Mouse (Mus musculus): ENCODE measurements around the gene Stk24.

Gene Stk24

DNA sequence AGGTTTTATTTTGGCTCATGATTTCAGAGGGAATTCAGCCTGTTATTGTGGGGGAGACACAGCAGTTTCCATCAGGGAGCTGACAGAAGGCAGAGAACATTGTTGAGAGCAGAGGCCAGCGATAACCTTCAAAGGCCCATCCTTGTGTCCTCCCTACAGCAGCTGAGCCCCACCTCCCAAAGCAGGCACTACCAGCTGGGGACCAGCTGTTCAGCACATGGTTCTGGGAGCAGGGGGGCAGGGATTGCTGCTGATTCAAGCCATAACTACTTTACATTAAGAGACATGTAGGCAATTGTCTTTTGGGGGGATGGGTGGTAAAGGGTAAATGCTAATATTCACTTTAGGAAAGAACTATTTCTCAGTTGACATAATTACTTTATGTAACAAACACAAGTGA is 17.7 kb upstream of the Stk24 start:
- TF ChIP-seq NANOG (IDR thresholded peaks at IDR 0.05; ENCODE audit: borderline replicate concordance, low read length) (no peak), POU5F1 (IDR thresholded peaks at IDR 0.05; ENCODE audit: borderline replicate concordance, low read length) (no peak), CTCF (conservative IDR thresholded peaks at IDR 0.05; ENCODE audit: low read length) (no peak)
- H3K4me3 ChIP-seq (replicated peaks; ENCODE audit: low read length) = no peak overlapping the region
- no peaks in the 10 kb centered on the region for H3K36me3 ChIP-seq (ENCODE audit: insufficient read depth, low read length)
- no peaks in the 10 kb centered on the region for H3K9me3 ChIP-seq (ENCODE audit: low read length)
- H3K27me3 ChIP-seq (ENCODE audit: insufficient read depth, low read length) = no peaks in the 10 kb centered on the region; the same call in 1 of the 2 replicates
- H3K4me1 ChIP-seq (replicated peaks; ENCODE audit: low read depth, low read length) = peaks cover 3% of the 10 kb centered on the region; the same call in 1 of the 2 replicates

DNA sequence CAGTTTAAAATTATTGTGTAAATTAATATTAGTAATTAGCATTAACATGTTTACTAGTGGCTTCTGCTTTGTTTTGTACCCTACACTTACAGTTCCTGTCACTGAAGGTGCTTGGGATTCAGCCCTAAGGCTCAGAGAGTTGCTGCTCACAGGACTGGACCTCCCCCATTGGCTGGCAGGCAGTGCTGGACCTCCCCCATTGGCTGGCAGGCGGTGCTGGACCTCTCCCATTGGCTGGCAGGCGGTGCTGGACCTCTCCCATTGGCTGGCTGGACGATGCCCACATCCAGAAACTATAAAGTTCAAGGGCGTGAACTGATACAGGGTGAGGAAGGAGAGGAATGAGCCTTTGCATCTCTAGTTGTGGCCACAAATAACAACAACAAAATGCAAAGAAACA is 15.3 kb upstream of the Stk24 start:
- no peak for TF ChIP-seq POU5F1 (IDR thresholded peaks at IDR 0.05; ENCODE audit: borderline replicate concordance, low read length)
- TF ChIP-seq CTCF (conservative IDR thresholded peaks at IDR 0.05; ENCODE audit: low read length) = no peak
- no peak for TF ChIP-seq NANOG (IDR thresholded peaks at IDR 0.05; ENCODE audit: borderline replicate concordance, low read length)
- Histone ChIP-seq H3K27me3 (ENCODE audit: insufficient read depth, low read length) (no peaks in the 10 kb centered on the region), H3K4me3 (replicated peaks; ENCODE audit: low read length) (no peak overlapping the region), H3K36me3 (ENCODE audit: insufficient read depth, low read length) (no peaks in the 10 kb centered on the region), H3K4me1 (replicated peaks; ENCODE audit: low read depth, low read length) (no peaks in the 10 kb centered on the region), H3K9me3 (ENCODE audit: low read length) (peaks cover 18% of the 10 kb centered on the region)

DNA sequence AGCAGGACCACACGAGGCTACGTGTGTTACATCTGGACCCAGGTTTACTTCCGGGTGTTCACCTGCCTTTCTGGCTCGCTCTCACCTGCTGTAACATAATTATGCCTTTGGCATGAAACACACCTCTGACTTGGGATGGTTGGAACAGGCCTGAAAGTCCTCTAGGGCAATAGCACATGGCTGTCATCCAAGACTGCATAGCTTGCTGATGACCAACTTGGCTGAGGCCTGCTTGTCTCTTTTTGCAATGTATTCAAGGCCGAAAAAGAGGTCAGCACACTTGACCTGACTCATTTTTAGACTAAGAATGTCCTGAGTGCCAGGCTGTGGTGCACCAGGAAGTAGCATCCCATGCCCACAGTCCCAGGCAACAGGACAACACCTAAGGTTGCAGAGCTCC is 12.1 kb upstream of the Stk24 start:
- H3K27me3 ChIP-seq (ENCODE audit: insufficient read depth, low read length) = no peaks in the 10 kb centered on the region
- no peaks in the 10 kb centered on the region for H3K4me1 ChIP-seq (replicated peaks; ENCODE audit: low read depth, low read length)
- TF ChIP-seq NANOG (IDR thresholded peaks at IDR 0.05; ENCODE audit: borderline replicate concordance, low read length) = no peak
- no peak for TF ChIP-seq POU5F1 (IDR thresholded peaks at IDR 0.05; ENCODE audit: borderline replicate concordance, low read length)
- no peak for TF ChIP-seq CTCF (conservative IDR thresholded peaks at IDR 0.05; ENCODE audit: low read length)
- H3K4me3 ChIP-seq (replicated peaks; ENCODE audit: low read length) = no peak overlapping the region
- H3K9me3 ChIP-seq (ENCODE audit: low read length) = peaks cover 49% of the 10 kb centered on the region
- no peaks in the 10 kb centered on the region for H3K36me3 ChIP-seq (ENCODE audit: insufficient read depth, low read length)

DNA sequence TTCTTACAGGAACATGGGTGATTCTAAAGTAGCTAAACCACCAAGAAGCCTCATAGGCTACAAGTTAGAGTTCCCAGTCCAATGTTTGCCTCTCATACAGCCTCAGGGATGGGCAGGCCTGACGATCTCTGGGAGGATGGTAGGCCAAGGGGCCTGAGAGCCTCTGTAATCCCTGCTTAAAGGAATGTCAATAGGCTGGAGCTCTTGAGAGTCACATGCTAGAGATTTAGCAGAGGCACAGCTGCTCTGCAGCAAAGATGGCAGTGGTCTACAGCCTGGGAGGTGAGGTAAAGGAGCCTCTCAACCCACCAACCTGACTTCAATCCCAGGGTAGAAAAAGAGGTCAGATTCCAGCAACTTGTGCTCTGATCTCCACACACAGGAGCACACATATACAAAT is 7.9 kb upstream of the Stk24 start:
- Histone ChIP-seq H3K9me3 (ENCODE audit: low read length) (peaks cover 59% of the 10 kb centered on the region), H3K4me3 (replicated peaks; ENCODE audit: low read length) (no peak overlapping the region), H3K27me3 (ENCODE audit: insufficient read depth, low read length) (no peaks in the 10 kb centered on the region), H3K36me3 (ENCODE audit: insufficient read depth, low read length) (no peaks in the 10 kb centered on the region), H3K4me1 (replicated peaks; ENCODE audit: low read depth, low read length) (no peaks in the 10 kb centered on the region)
- no peak for TF ChIP-seq NANOG (IDR thresholded peaks at IDR 0.05; ENCODE audit: borderline replicate concordance, low read length)
- no peak for TF ChIP-seq POU5F1 (IDR thresholded peaks at IDR 0.05; ENCODE audit: borderline replicate concordance, low read length)

DNA sequence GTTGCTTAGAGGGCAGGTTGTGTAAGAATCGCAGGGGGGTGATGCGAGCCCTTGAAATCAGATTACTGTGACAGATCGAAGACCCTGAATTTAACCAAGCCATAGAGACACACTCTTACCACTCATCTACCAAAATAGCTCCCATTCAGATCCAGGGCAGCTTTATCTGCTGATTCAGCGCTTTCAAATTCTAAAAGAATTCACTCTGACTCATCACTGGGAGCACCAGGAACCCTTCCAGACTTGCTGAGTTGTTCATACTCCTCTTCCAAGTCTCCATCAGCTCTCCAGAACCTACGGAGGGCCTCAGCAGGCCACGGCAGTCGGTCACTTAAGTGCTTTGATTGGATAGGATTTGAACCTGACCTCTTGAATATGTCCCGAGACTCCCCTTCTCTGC is 5.6 kb upstream of the Stk24 start:
- H3K36me3 ChIP-seq (ENCODE audit: insufficient read depth, low read length) = no peaks in the 10 kb centered on the region
- H3K4me1 ChIP-seq (replicated peaks; ENCODE audit: low read depth, low read length) = peaks cover 4% of the 10 kb centered on the region
- H3K9me3 ChIP-seq (ENCODE audit: low read length) = peaks cover 42% of the 10 kb centered on the region
- H3K27me3 ChIP-seq (ENCODE audit: insufficient read depth, low read length) = no peaks in the 10 kb centered on the region
- H3K4me3 ChIP-seq (replicated peaks; ENCODE audit: low read length) = no peak overlapping the region
- no peak for TF ChIP-seq NANOG (IDR thresholded peaks at IDR 0.05; ENCODE audit: borderline replicate concordance, low read length)
- TF ChIP-seq POU5F1 (IDR thresholded peaks at IDR 0.05; ENCODE audit: borderline replicate concordance, low read length) = no peak
- TF ChIP-seq CTCF (conservative IDR thresholded peaks at IDR 0.05; ENCODE audit: low read length) = no peak

DNA sequence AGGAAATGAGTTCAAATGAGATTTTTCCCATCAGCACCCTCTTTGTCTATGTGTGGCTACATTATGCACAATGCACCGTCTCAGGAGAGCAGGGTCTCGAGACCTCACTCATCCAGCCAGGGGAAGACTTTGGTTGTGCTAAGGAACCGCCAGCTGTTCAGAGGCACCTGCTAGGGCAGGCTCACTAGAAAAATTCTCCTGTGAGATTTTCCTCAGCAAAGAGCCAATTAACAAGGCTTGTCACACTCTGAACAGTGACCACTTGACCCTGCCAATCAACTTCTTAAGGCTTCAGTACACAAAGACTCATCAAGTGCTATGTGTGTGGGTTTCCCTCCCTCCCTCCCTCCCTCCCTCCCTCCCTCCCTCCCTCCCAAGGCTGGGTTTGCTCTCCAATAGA is 4.0 kb upstream of the Stk24 start:
- Histone ChIP-seq H3K4me3 (replicated peaks; ENCODE audit: low read length) (no peak overlapping the region), H3K4me1 (replicated peaks; ENCODE audit: low read depth, low read length) (peaks cover 12% of the 10 kb centered on the region), H3K36me3 (ENCODE audit: insufficient read depth, low read length) (no peaks in the 10 kb centered on the region), H3K9me3 (ENCODE audit: low read length) (peaks cover 28% of the 10 kb centered on the region), H3K27me3 (ENCODE audit: insufficient read depth, low read length) (no peaks in the 10 kb centered on the region)
- no peak for TF ChIP-seq POU5F1 (IDR thresholded peaks at IDR 0.05; ENCODE audit: borderline replicate concordance, low read length)
- TF ChIP-seq CTCF (conservative IDR thresholded peaks at IDR 0.05; ENCODE audit: low read length) = no peak
- TF ChIP-seq NANOG (IDR thresholded peaks at IDR 0.05; ENCODE audit: borderline replicate concordance, low read length) = no peak

DNA sequence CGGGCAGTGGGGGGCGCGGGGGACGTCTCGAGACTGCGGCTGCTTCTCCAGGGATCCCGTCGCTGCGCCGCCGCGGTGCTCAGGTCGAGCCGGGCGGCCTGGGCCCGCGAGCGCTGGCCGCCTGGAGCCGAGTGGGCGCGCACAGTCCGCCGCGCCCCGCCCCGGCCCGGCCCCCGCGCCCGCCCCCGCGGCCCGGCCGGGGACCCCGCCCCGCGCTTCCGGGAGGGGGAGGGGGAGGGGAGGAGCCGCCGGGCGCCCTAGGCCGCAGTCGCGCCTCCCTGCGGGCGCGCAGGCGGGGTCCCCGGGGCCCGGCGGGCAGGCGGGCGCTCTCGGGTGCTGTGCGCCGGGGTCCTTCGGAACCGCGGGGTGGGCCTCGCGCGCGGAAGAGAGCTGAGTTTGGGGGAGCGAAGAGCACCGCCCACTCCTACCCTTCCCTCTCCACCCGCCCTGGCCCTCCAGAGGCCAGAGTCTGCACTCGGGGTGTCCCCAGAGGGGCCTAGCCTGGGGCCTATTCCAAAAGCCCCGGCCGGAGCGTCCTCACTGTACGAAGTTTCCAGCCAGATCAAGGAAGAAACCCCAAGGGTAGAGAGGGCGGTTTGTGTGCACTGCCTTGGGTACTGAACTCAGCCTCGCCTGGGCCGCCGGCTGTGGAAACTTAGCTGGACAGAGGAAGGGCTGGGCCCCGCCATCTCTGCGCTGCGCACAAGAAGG is 540 bp downstream of the Stk24 start:
- Histone ChIP-seq H3K36me3 (ENCODE audit: insufficient read depth, low read length) (peaks cover 18% of the 10 kb centered on the region), H3K4me1 (replicated peaks; ENCODE audit: low read depth, low read length) (peaks cover 37% of the 10 kb centered on the region), H3K9me3 (ENCODE audit: low read length) (no peaks in the 10 kb centered on the region), H3K27me3 (ENCODE audit: insufficient read depth, low read length) (peaks cover 2% of the 10 kb centered on the region; the same call in 1 of the 2 replicates), H3K4me3 (replicated peaks; ENCODE audit: low read length) (peak overlapping the region; percentile 97)
- no peak for TF ChIP-seq CTCF (conservative IDR thresholded peaks at IDR 0.05; ENCODE audit: low read length)
- no peak for TF ChIP-seq POU5F1 (IDR thresholded peaks at IDR 0.05; ENCODE audit: borderline replicate concordance, low read length)
- TF ChIP-seq NANOG (IDR thresholded peaks at IDR 0.05; ENCODE audit: borderline replicate concordance, low read length) = no peak

DNA sequence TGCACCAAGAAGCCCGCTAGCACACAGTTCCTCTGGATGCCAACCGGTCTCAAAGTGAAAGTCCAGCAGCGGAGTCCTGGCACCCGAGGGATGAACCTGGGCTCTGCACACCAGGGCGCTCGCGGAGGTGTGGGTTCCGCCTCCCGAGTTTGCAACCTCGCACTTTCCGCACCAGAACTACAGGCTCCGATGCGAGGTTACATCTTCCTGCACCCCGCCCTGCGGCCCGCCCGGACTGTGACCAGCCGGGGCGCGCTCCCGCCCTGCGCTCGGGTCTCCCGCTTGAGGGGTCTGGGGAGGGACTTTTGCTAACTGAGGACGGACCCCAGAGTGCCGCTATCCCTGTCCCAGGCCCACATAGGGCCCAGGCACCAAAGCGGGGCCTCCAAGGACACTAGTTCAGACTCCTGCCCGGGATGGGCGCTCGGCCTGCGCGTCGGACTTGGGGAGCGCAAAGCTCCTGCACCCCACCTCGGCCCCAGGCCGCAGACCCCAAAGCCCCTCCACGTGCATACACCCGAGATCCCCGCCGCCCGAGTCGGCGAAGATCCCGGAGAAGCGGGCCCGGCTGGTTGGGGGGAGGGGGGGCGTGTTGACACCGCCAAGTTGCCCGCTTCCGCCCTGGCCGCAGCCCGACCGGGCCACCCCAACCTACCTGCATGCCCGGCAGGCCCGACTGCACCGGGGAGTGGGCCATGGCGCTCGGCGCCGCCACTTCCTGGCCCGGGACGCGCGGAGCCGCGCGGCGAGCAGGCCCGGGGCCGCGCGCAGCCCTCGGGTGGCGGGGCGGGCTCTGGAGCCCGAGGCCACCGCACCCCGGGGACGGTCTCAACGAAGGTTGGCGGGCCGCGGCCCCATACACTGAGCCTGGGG is 1.3 kb downstream of the Stk24 start:
- peak overlapping the region; percentile 97 for H3K4me3 ChIP-seq (replicated peaks; ENCODE audit: low read length)
- peaks cover 45% of the 10 kb centered on the region for H3K4me1 ChIP-seq (replicated peaks; ENCODE audit: low read depth, low read length)
- no peaks in the 10 kb centered on the region for H3K9me3 ChIP-seq (ENCODE audit: low read length)
- peaks cover 22% of the 10 kb centered on the region for H3K36me3 ChIP-seq (ENCODE audit: insufficient read depth, low read length)
- no peak for TF ChIP-seq CTCF (conservative IDR thresholded peaks at IDR 0.05; ENCODE audit: low read length)
- no peak for TF ChIP-seq NANOG (IDR thresholded peaks at IDR 0.05; ENCODE audit: borderline replicate concordance, low read length)
- TF ChIP-seq POU5F1 (IDR thresholded peaks at IDR 0.05; ENCODE audit: borderline replicate concordance, low read length) = no peak
- peaks cover 2% of the 10 kb centered on the region; the same call in 1 of the 2 replicates for H3K27me3 ChIP-seq (ENCODE audit: insufficient read depth, low read length)
